Mouse (Mus musculus): ENCODE measurements around the gene Zfp648. TPM values are rescaled to one million over a fixed set of nuclear protein-coding genes. Genes with fewer than 3 reads are reported as not detected.

Gene Zfp648
- total RNA-seq, 2 experiments from 2014 or later, result not detected

- DNase-seq (ENCODE audit: low spot score), result no peak
- intact Hi-C loops (cut with DNase I), result no loop called here
Measured at GRCm38 (mm10) chr1:154204652-154205573, 3.9 kb downstream of the Zfp648 start.

- intact Hi-C loops (cut with DNase I), result no loop called here
- DNase-seq (ENCODE audit: low spot score), result no peak
Measured at GRCm38 (mm10) chr1:154219991-154220390, 19.0 kb downstream of the Zfp648 start.

GRCm38 (mm10) chr1:154220566-154220965, 19.6 kb downstream of the Zfp648 start:
- DNase-seq (ENCODE audit: low spot score), result no peak
- intact Hi-C loops (cut with DNase I), result no loop called here

- DNase-seq (ENCODE audit: low spot score), result no peak
- intact Hi-C loops (cut with DNase I), result no loop called here
Measured at GRCm38 (mm10) chr1:154223807-154224207, 22.8 kb downstream of the Zfp648 start.

GRCm38 (mm10) chr1:154232594-154232993, 31.6 kb downstream of the Zfp648 start:
- DNase-seq (ENCODE audit: low spot score), result no peak
- intact Hi-C loops (cut with DNase I), result no loop called here

- DNase-seq (ENCODE audit: low spot score), result no peak
- intact Hi-C loops (cut with DNase I), result no loop called here
Measured at GRCm38 (mm10) chr1:154233033-154233432, 32.0 kb downstream of the Zfp648 start.

- intact Hi-C loops (cut with DNase I), result no loop called here
- DNase-seq (ENCODE audit: low spot score), result no peak
Measured at GRCm38 (mm10) chr1:154234814-154235213, 33.8 kb downstream of the Zfp648 start.

- DNase-seq (ENCODE audit: low spot score), result no peak
- intact Hi-C loops (cut with DNase I), result no loop called here
Measured at GRCm38 (mm10) chr1:154238876-154239275, 37.9 kb downstream of the Zfp648 start.

- DNase-seq (ENCODE audit: low spot score), result no peak
- intact Hi-C loops (cut with DNase I), result no loop called here
Measured at GRCm38 (mm10) chr1:154251186-154251585, 50.2 kb downstream of the Zfp648 start.

GRCm38 (mm10) chr1:154252739-154253138, 51.8 kb downstream of the Zfp648 start:
- intact Hi-C loops (cut with DNase I), result no loop called here
- DNase-seq (ENCODE audit: low spot score), result no peak

Measured in heart, postnatal 25 days (tissue).